Mouse (Mus musculus) thymus, postnatal 4 days (tissue): Measurements from ENCODE around the gene Csmd2.

Source experiments
- DNase-seq: peaks from one replicate; pipeline ENCODE4 v3.0.0; 2021

The Csmd2 gene

DNA sequence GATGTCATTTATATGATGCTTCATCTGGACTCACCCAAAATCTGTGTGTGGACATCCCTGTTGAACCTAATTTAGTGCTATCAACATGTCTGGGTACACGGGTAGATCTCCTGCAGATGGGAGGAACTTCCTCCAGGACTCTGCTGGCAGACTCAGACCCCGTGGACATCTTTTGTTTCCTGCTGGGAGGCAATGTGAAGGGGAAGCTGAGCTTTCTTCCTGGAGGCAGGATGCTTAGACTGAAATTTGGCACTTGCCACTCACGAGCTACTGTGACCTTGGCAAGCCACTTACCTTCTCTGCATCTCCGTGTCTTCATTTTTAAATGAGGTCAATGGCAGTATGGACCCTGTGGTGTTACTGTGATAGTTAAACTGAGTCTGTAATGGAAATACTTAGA, 378.2 kb downstream of the Csmd2 start:
- DNase-seq: no peak

DNA sequence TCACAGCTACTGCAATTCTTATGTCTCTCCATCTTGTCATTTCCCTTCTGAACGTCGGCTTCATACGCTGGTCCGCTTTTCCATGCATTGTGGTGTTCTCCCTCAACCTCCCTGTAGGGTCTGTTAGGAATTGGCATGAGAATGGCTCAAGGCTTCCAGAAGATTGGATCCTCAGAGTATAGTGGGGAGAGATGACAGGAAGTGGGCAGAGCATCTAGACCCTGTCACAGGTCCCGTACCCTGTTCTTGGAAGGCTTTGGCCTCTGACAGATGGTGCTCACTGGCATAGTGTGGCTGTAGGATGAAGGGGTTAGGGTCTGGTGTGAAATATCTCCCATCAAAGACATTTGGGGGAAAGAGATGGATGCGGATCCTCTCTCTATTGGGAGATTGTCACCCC, 380.4 kb downstream of the Csmd2 start:
- no peak for DNase-seq

DNA sequence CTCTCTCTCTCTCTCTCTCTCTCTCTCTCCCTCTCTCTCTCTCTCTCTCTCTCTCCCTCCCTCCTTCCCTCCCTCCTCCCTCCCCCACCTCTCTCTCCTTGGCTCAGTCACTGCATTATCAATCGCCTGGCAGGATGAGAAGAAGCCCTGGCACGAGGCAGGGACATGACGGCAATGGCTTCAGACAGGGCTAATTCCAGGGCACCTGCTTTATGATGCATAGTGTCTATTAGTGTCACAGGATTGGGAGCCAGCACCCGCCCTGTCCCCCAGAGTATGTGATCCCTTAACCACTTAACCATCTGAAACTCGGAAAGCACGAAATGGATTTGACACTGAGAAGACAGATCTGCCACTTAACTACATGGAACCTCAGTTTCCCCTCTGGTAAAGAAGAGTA, 384.1 kb downstream of the Csmd2 start:
- DNase-seq: no peak

DNA sequence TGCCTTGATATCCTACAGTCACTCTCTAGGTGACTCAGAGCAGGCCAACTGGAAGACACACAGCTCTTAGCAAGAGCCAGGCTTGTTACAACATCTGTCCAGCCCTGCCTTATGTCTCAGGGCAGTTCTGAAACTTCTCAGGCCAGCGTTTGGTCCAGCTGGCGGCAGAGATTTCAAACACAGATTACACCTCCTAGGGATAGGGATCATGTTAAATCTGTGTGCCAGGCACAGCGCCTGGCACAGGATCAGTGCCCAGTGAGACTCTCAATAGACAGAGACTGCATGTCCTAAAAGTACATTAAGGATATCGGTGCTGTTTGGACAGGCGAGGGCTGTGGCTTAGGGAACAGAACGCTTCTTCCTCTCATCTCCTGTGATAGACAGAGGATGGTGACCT, 385.5 kb downstream of the Csmd2 start:
- DNase-seq: no peak

DNA sequence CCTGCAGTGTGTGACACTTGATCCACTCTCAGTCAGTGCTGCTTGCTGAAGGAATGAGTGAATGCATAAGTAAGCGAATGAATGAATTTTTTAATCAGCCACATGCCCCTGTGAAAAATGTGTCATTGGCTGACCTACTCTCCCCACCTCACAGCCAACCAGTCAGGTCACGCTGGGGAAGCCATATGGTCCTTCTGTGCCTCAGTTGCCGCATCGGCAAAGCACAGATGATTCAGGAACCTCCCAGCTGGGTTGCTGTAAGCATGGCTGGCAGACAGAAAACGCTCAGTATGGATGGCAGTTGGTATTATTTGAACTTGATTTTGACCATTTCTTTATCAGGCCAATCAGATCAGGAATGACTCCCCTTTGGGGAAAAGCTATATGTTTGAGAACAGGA, 386.4 kb downstream of the Csmd2 start:
- no peak for DNase-seq

DNA sequence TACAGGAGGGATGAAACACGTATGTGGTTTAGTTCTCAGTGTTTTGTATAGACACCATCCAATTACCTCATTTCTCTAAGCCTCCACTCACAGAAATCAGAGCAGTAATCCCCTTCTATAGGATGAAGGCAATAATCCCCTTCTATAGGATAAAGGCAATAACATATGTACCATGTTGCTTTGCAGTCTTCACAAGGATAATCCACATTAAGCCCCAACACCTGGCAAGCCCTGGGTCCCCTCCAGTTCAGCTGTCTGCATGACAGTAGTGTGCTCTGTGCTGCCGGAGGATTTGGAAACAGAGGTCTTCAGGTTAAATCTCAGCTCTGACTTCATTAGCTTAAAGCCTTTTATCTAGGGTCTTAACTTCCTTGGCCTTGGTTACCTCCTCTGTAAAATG, 391.3 kb downstream of the Csmd2 start:
- DNase-seq: no peak

DNA sequence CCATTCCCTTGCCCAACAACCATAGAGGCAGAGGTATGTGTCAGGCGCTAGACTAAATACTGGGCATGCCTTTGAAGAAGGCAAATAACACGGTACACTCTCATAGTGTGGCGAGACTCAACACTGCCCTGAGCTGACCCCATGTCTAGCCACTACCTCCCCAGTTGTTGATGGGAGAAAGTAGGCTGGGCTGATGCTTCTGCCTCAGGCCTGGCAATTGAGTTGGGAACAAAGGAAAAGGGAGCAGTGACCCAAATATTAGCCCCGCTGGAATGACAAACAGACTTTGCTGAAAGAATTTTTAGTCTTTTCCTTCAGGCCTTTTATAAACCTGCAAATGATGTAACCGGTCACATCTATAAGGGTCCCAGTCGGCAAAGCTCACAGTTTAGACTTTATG, 393.7 kb downstream of the Csmd2 start:
- DNase-seq: no peak

DNA sequence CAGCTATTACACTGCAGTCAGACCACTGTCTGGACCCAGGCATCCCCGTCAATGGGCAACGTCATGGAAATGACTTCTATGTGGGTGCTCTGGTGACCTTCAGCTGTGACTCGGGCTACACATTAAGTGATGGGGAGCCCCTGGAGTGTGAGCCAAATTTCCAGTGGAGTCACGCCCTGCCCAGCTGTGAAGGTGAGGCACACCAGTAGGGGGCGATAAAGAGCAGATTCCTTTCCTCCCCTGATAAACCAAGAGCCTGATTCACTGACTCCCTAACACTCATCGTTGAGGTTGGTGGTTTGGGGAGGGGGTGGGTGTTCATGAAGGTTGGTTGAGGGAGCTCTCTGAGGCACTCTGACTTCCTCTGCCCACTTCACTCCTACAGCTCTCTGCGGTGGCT, 396.1 kb downstream of the Csmd2 start:
- no peak for DNase-seq

DNA sequence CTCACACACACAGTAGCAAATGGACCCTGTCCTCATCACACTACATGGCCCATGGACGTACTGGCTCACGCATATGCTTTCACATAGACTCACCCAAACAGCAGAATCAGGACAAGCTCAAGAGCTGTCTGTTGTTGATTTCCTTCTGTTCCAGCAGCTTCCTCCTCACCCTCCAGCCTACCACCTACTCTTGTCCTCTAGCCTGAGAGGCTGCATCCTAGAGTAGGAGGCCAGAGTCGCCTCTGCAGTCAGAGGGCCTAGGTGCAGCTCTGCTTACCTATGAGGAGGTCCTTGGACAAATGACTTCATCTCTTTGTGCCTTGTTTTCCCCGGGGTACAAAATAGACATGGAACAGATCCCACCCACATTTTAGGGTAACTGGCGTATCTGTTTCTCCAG, 403.8 kb downstream of the Csmd2 start:
- DNase-seq: no peak

DNA sequence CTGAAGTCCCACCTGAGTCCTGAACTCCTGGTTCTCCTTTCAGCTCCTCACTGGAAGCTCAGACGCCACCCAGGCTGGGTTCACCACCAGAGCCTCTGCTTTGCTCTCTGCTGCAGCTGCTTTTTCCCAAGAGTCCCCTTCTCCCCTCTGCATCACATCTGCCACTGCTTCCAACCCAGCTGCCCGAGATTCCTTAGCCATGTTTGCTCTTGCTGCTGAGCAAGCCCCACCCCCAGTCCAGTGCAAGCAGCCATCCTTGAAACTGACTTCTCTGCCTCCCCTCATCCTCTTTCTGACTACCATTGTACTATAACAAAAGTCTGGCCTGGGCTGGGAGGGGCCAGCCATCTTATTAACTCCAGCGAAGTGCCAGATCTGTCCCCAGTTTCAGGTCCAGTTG, 404.6 kb downstream of the Csmd2 start:
- DNase-seq: no peak

DNA sequence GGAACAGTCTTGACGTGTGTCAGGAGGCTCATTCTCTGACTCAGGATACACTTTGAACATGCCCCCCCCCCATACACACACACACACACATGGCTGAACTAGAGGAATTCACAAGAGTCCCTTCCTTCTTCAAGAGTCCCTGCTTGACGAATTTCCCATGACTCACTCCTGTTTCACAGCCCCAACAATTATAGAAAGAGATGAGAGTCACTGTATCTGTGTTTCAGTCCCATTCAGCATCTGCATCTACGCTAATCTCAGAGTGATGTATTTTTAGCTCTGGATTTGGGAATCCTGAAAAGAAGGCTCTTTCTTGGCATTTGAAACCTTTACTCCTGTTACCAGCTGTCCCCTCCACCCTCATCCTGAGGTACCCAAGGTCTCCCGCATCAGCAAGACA, 406.2 kb downstream of the Csmd2 start:
- no peak for DNase-seq

DNA sequence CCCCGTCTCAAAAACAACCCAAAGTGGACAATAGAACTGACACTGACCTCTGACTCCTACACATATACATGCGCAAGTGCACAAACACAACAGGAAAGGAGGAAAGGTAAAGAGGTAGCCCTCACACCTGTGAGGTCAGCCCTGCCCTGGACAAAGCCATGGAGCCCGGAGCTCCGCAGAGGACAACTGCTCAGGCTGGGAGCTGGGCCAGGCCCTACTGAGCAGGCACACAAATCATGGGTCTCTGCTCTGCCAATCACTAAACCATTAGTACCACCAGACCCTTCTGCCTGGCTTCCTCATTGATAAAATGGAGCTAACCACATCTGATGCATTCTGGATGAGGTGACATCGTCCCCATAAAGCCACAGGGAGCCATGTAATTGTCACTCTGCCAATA, 409.0 kb downstream of the Csmd2 start:
- DNase-seq: no peak

DNA sequence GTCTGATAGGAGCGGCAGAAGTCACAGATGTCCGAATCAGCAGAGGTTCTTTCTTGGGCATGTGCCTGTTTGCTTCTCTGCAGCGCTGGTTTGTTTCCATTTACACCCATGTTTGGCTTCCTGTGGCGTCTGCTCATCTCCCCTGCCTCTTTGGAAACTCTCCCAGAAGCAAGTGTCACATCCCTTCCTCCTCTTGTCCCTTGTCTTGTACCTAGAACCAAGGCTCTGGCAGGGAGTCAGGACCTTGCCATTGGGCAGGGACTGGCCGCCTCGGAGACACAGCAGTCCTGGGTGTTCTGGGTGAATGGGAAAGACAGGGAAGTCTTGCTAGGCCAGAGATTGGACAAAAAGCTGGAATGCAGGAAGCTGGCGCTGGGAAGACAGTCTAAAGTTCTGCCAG, 410.1 kb downstream of the Csmd2 start:
- no peak for DNase-seq

DNA sequence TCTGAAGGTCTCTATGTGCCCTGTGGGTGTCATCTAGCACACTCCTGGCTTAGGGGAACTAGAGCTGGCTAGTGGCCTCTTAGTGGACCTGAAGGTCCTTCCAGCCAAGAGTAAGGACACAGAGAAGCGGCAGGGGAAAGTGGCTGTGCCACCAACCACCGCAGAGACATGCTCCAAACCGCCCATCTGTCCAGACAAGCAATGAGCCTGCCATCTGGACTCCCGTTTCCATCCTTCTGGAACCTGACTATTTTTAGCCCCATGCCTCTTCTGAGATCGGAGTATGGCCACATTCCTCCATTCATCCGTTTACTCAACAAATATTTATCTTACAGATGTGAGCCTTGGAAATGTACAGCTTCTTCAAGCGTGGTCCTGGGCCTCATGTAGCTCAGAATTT, 411.3 kb downstream of the Csmd2 start:
- no peak for DNase-seq

DNA sequence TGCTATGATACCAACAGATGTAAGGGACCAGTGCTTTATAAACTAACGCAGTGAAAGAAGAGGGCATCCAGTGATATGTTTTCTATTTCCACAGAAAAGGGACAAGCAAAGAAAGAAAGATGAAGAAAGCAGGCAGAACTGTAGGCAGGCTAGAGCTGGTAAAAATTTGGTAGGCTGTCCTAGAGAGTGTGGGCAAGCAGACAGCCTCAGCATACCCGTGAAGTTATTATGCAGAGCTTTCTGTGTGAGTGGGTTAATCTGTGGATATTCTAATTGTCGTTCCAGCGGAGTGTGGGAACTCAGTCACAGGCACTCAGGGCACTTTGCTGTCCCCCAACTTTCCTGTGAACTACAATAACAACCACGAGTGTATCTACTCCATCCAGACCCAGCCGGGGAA, 412.4 kb downstream of the Csmd2 start:
- no peak for DNase-seq

DNA sequence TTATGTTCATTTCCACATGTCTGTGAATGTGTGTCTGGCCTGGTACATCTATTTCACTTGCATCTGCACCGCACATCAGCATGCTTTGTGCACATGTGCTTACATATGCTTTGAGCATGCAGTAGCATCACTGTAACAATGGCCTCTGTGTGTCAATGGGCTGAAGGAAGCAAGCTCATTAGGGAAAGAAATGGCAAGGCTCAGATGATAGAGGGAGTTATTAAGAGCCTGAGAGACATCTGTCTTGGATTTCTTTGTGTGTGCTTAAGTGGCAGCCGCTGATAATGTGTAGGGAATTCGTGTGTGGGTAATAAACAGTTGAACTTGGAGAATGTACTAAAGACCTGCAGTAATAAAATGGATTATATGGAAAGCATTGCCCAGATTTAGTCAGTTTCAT, 413.9 kb downstream of the Csmd2 start:
- DNase-seq: no peak

DNA sequence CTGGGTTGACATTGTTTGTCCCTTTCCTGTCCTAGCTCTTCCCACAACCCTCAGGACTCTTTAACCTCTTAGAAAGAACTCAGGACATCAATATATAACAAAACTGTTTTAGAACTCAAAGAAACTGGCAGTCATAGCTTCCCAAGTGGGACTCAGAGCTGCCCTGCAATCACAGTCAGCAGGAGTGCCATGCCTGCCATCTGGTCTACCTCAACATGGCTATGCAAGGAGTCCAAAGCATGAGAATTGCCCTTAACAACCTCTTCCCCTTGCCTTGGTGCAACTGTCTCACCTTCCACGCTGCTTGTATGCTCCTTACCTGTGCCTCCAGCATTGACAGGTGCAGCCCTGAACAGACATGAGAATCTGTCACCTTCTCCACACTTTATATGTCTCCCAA, 415.0 kb downstream of the Csmd2 start:
- no peak for DNase-seq

DNA sequence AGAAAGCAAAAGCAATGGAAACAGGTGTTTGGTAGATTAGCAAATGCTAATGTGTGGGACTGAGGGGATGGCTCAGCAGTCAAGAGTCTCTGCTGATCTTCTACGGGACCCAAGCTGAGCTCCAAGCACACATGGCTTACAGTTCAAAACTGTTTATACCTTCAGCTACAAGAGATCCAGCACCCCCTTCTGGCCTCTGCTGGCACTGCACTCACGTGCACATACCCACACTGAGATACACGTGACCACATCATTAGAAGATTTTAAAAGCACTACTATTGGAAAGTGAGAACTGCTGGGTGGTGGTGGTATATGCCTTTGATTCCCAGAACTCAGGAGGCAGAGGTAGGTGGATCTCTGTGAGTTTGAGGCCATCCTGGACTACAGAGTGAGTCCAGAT, 417.9 kb downstream of the Csmd2 start:
- DNase-seq: no peak

DNA sequence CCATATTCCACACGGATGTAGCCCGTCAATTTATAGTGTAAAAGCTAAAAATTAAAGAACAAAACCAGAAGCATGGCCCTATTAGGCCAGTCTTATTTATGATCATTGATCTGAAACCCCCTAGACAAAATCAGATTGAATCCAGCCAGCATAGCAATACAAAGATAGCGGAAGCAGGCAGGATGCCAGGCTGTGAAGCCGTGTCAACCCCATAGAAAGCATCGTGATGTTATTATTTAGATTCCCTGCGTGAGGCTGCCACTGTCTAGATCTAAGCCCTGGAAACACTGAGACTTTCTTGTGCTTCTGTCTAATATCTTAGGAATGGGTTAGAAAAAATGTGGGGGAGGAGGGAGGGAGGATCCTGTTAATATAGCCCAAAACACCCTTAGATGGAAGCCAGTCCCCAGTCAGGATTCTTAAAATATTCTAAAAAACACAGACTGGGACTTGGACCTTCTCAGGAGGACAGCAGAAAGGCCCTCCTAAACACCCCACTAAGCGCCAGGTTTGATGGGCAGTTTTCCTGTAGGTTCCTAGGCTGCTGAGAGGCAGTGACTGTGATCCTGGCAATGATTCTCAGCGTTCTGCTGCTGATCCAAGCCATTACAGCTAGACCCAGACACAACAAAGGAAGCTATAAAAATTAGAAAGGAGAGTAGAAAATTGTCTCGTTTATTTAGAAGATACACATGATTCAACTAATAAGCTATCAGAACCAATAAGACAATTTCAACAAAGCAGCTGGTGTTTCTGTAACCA, 419.6 kb downstream of the Csmd2 start:
- no peak for DNase-seq

DNA sequence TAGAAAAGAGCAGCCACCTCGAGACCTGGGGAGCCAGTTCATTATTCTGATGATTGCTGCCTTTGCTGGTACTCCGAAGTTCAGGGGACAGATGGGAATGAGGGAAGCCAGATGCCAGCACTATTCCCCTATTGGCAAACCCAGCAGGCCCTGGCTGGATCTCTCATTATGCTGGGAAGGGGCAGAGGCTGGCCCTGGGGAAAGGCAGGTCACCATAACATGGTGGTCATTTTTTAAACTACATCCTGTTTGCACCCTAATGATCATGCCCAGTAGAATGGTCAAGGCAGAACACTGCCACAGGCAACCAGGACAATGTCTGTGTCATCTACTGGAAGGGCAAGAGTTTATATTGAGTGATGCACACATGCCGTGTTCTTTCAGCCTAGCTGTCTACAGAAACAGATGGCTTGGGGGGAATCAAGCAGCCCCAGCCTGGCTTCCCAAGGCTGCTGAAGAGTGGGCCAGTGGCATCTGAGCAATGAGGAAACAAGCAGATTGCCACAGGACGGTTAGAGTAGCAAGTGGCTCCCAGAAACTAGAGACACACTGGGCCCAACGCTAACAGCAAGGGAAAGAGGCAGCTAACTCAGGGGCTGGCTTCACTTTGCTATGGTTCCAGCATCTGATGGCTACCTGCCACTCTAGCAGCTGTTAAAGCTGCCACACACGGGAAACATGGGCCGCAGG, 424.4 kb downstream of the Csmd2 start:
- DNase-seq: no peak

DNA sequence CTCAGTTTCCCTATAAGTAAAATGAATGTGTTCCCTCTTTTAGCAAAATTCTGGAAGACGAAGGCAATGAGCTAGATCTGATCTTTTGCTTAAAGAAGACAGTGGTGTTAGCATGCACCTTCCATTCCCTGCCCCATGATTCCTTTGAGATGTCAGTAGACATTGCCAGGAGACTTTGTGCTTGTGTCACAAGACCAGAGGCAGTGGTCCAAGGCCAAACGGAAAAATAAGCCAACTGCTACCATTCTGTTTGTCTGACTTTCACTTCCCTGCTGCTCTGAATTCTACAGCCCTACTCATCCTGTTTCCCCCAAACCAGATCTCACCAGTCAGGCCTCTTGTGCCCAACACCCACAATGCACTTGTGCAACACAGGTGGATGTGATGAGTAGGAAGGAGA, 427.1 kb downstream of the Csmd2 start:
- no peak for DNase-seq

DNA sequence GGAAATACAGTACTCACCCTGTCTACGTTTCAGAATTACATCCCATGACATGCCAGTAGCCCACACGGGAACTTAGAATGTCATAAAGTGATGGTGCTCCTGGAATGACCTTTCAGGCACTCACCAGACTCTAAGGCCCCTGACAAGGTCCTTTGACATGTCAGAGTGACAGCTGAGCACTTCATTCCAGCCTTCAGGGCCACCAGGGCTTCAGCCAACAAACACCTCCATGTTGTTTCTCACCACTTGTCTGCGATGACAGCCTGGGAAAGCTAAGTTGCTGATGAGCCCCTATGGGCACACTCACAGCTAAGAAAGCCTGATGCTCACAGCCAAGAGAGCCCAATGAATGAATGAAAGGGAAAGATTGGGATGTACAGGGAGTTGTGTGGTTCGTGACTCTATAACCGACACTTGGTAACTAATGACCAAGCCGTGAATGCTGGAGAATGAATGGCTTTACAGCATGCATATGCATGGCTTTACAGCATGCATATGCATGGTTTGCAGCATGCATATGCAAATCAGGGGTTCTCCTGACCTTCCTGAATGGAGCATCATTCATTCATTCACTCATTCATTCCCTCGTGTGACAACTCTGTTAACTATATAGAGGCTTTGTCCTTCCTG, 432.4 kb downstream of the Csmd2 start:
- DNase-seq: no peak

DNA sequence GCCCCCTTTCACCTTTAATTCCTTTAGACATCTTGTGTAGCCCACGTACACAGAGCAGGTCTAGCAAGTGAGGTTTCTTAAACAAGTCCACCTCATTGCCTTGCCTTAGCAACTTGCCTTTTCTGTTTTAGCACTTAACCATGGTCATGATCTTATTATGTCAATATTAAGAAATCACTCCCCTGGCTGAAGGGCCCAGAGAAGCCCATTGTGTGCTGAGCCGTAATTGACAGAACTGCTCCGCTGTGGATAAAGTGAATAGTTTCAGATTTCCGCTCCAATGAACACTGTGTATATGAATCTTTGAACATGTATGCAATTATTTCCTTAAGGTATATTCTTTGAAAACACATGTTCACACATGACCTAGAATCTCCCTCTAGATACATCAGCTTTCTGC, 434.8 kb downstream of the Csmd2 start:
- DNase-seq: no peak

DNA sequence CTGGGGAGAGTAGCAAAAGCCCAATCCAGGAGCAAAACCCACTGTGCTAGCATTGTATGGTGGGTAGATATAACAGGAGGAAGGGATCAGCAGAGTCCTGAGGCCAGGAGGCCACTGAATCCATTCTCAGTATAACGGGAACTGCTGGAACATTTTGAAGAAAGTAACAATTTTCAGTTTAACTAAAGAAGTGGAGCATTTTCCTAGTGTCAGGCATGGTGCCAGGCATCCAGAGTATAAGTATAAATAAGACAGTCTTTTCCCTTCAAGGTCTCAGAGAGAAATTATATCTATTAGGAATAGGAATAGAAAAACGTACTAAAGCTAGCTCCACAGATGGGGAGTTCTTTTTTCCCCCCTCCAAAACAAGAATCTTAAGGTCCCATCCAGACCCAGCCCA, 437.7 kb downstream of the Csmd2 start:
- no peak for DNase-seq
